Mouse (Mus musculus) embryonic facial prominence, embryonic 14.5 days (tissue): ENCODE measurements around the gene Gpr84. TPM values are rescaled to one million over a fixed set of nuclear protein-coding genes. Genes with fewer than 3 reads are reported as not detected.

Experiments
- ATAC-seq: fragments of 200-750 bp; cut with Nextera tagmentation; 2 replicates; pipeline ENCODE4 v1.8.0; 2017; ENCODE audit warnings: low read depth, moderate number of reproducible peaks, moderate TSS enrichment
- DNase-seq: peaks from one replicate; pipeline ENCODE4 v3.0.0-alpha.2; 2015; ENCODE audit warnings: low spot score
- H3K27ac ChIP-seq: fragments of 300-500 bp; sonication (generic); replicated peaks from 2 replicates; pipeline ENCODE4 v1.5.1; 2014; ENCODE audit warnings: low read depth, mild to moderate bottlenecking, low read length, moderate library complexity
- H3K27me3 ChIP-seq: fragments of 300-500 bp; sonication (generic); replicated peaks from 2 replicates; pipeline ENCODE4 v1.6.1; 2014; ENCODE audit warnings: low read length; ENCODE audit not compliant: control insufficient read depth, insufficient read depth
- H3K36me3 ChIP-seq: fragments of 300-500 bp; sonication (generic); 2 replicates; pipeline ENCODE4 v1.6.1; 2014; ENCODE audit warnings: low read length, mixed read lengths; ENCODE audit not compliant: control insufficient read depth, insufficient read depth
- H3K4me1 ChIP-seq: fragments of 300-500 bp; sonication (generic); 2 replicates; pipeline ENCODE4 v1.6.1; 2014; ENCODE audit warnings: antibody characterized with exemption, low read length; ENCODE audit not compliant: control insufficient read depth, insufficient read depth
- H3K4me2 ChIP-seq: fragments of 300-500 bp; sonication (generic); 2 replicates; pipeline ENCODE4 v1.6.1; 2014; ENCODE audit warnings: low read depth, mild to moderate bottlenecking, low read length, moderate library complexity, mixed read lengths
- H3K4me3 ChIP-seq: fragments of 300-500 bp; sonication (generic); 2 replicates; pipeline ENCODE4 v1.5.1; 2014; ENCODE audit warnings: low read depth, mild to moderate bottlenecking, low read length
- H3K9ac ChIP-seq: fragments of 300-500 bp; sonication (generic); 2 replicates; pipeline ENCODE4 v1.6.1; 2014; ENCODE audit warnings: low read depth, mild to moderate bottlenecking, low read length, moderate library complexity, mixed read lengths
- H3K9me3 ChIP-seq: fragments of 300-500 bp; sonication (generic); 2 replicates; pipeline ENCODE4 v1.6.1; 2016; ENCODE audit warnings: low read length; ENCODE audit not compliant: control insufficient read depth
- WGBS: fragments of 180-500 bp; shearing (Covaris S2); extraction: QIAGEN DNeasy Blood & Tissue Kit; methylation state at CpG from one replicate; pipeline ENCODE4 v1.1.7; 2014; 5-methylcytosine and 5-hydroxymethylcytosine counted together
- polyA plus RNA-seq: library from polyadenylated mRNA; unstranded; fragments of >200 nt; fragmentation: Nextera tagmentation; extraction: Ambion mirVana; gene quantifications from 2 replicates; pipeline ENCODE4 v1.2.1, GENCODE M21; 2014

Gpr84 gene
- polyA plus RNA-seq, 1 experiment from 2014 or later, result 0.47 TPM

- no peak overlapping the region for H3K4me3 ChIP-seq
- no peaks in the 10 kb centered on the region for H3K27me3 ChIP-seq
- WGBS, result 59% methylated on average over 10 of the region's 10 CpGs
- H3K36me3 ChIP-seq, result peaks cover 42% of the 10 kb centered on the region
- DNase-seq (peak; percentile 81), ATAC-seq (peak; percentile 17; the same call in 1 of the 2 replicates)
- H3K9me3 ChIP-seq, result no peaks in the 10 kb centered on the region
- H3K4me1 ChIP-seq, result peaks cover 13% of the 10 kb centered on the region; the same call in 1 of the 2 replicates
- no peak overlapping the region for H3K4me2 ChIP-seq
- no peak overlapping the region for H3K27ac ChIP-seq
- no peak overlapping the region for H3K9ac ChIP-seq
Observed at GRCm38 (mm10) chr15:103315979-103316776, 5.8 kb upstream of the Gpr84 start.

DNA sequence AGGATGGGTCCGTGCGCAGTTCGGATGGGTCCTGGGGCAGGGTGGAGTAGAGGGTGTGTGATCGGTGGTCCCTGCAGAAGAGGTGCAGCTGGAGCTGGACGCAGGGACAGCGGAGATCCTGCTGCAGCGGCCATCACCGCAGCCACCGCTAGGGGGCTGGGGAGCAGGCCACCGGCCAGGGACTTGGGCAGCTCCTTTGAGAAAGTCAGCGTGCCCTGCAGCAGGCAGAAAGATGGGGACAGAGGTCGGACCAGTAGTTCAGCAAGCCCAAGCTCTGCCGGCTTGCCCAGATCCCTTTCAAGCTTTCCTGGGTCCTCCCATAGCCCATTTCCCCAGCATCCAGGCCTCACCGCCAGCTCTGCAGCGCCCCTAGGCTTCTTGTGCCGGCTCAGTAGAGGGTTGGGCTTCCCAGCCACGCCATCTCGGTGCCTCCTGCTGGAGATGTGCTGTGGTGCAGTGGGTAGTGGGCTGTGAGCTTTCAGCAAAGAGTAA, 4.6 kb upstream of the Gpr84 start:
- Histone ChIP-seq H3K4me1 (peaks cover 10% of the 10 kb centered on the region; the same call in 1 of the 2 replicates), H3K9me3 (no peaks in the 10 kb centered on the region), H3K4me3 (peak overlapping the region; percentile 17), H3K36me3 (peaks cover 39% of the 10 kb centered on the region), H3K4me2 (peak overlapping the region; percentile 50), H3K27me3 (no peaks in the 10 kb centered on the region), H3K9ac (peak overlapping the region; percentile 43; the same call in 1 of the 2 replicates), H3K27ac (no peak overlapping the region)
- 6% methylated on average over 14 of the region's 18 CpGs for WGBS
- ATAC-seq (peak; percentile 75), DNase-seq (peak; percentile 62)

GRCm38 (mm10) chr15:103314181-103314580, 3.8 kb upstream of the Gpr84 start:
- Histone ChIP-seq H3K4me2 (peak overlapping the region; percentile 50), H3K9me3 (no peaks in the 10 kb centered on the region), H3K27ac (no peak overlapping the region), H3K27me3 (no peaks in the 10 kb centered on the region), H3K36me3 (peaks cover 34% of the 10 kb centered on the region), H3K4me3 (peak overlapping the region; percentile 17), H3K9ac (peak overlapping the region; percentile 43; the same call in 1 of the 2 replicates), H3K4me1 (peaks cover 10% of the 10 kb centered on the region; the same call in 1 of the 2 replicates)
- ATAC-seq, result no peak
- WGBS, result 64% methylated on average over 15 of the region's 22 CpGs
- DNase-seq, result no peak

GRCm38 (mm10) chr15:103313495-103314095, 3.2 kb upstream of the Gpr84 start:
- H3K4me2 ChIP-seq, result no peak overlapping the region; the same call in 1 of the 2 replicates
- H3K36me3 ChIP-seq, result peaks cover 29% of the 10 kb centered on the region
- no peaks in the 10 kb centered on the region for H3K27me3 ChIP-seq
- H3K27ac ChIP-seq, result no peak overlapping the region
- WGBS, result 21% methylated on average over 18 of the region's 18 CpGs
- DNase-seq (peak; percentile 89), ATAC-seq (no peak)
- H3K4me3 ChIP-seq, result no peak overlapping the region
- H3K9ac ChIP-seq, result no peak overlapping the region
- no peaks in the 10 kb centered on the region for H3K9me3 ChIP-seq
- peaks cover 10% of the 10 kb centered on the region; the same call in 1 of the 2 replicates for H3K4me1 ChIP-seq

GRCm38 (mm10) chr15:103308876-103309580, 1.4 kb downstream of the Gpr84 start:
- H3K27ac ChIP-seq, result no peak overlapping the region
- ATAC-seq (no peak), DNase-seq (no peak)
- H3K4me3 ChIP-seq, result no peak overlapping the region
- H3K9ac ChIP-seq, result 0 out of 2 replicates have a peak overlapping the region, but pooled peaks have one; percentile 34
- peak overlapping the region; percentile 13; the same call in 1 of the 2 replicates for H3K4me2 ChIP-seq
- peaks cover 16% of the 10 kb centered on the region for H3K4me1 ChIP-seq
- no peaks in the 10 kb centered on the region for H3K36me3 ChIP-seq
- WGBS, result 64% methylated on average over 26 of the region's 26 CpGs
- no peaks in the 10 kb centered on the region for H3K9me3 ChIP-seq
- H3K27me3 ChIP-seq, result no peaks in the 10 kb centered on the region

- Histone ChIP-seq H3K4me2 (peak overlapping the region; percentile 13; the same call in 1 of the 2 replicates), H3K9me3 (no peaks in the 10 kb centered on the region), H3K4me1 (peaks cover 22% of the 10 kb centered on the region), H3K36me3 (no peaks in the 10 kb centered on the region), H3K4me3 (no peak overlapping the region), H3K27ac (no peak overlapping the region), H3K27me3 (no peaks in the 10 kb centered on the region), H3K9ac (0 out of 2 replicates have a peak overlapping the region, but pooled peaks have one; percentile 34)
- DNase-seq, result no peak
- no peak for ATAC-seq
- WGBS, result 46% methylated on average over 28 of the region's 28 CpGs
Observed at GRCm38 (mm10) chr15:103308056-103308875, 2.1 kb downstream of the Gpr84 start.

- WGBS, result 0% methylated on average over 7 of the region's 7 CpGs
- H3K4me2 ChIP-seq, result no peak overlapping the region
- peaks cover 33% of the 10 kb centered on the region for H3K4me1 ChIP-seq
- H3K9ac ChIP-seq, result no peak overlapping the region
- no peak overlapping the region for H3K4me3 ChIP-seq
- peak overlapping the region; percentile 65 for H3K27ac ChIP-seq
- no peaks in the 10 kb centered on the region for H3K9me3 ChIP-seq
- ATAC-seq (no peak), DNase-seq (peak; percentile 93)
- no peaks in the 10 kb centered on the region for H3K27me3 ChIP-seq
- no peaks in the 10 kb centered on the region for H3K36me3 ChIP-seq
Observed at GRCm38 (mm10) chr15:103307125-103307524, 3.3 kb downstream of the Gpr84 start.
